ENCODE assay signal across 24 mouse cellular contexts in the genomic region with DNA sequence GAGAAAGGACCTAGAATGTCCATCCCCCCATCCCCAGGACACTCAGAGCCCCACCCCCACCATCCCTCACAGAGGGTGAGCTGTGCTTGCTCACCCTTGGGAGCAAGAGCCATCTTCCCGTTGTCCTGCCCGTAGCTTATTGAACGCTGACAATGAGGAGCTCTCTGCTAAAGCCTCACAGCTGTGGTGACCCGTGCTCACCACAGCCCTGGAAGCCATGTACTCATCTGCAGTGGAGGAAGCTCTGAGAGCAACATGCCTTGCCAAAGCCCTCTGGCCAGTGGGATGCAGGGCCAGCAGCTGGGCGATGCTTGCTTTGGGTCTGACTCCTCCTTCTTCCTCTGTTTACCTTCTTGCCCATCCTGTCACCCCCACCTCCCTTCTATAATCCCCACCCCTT. TPM values are rescaled to one million over a fixed set of nuclear protein-coding genes. Genes with fewer than 3 reads are reported as not detected.
"Had no signal": no experiment of that assay in that cellular context is flagged by ENCODE, and none has a peak within 500 bp of the region (broad histone marks: within the 10 kb centered on the region; RNA-seq: fewer than 3 reads in every experiment).

No protein-coding gene starts in this region.

- H3K27ac ChIP-seq: gastrocnemius, adult 2 months; heart, adult 2 months; heart, embryonic 10.5 days; hindbrain, embryonic 13.5 days; intestine, embryonic 15.5 days; layer of hippocampus, adult 2 months; left cerebral cortex, adult 2 months; limb, embryonic 10.5 days; limb, embryonic 12.5 days had no signal

- H3K4me3 ChIP-seq: gastrocnemius, adult 2 months; heart, adult 2 months; heart, embryonic 10.5 days; heart, embryonic 12.5 days; hindbrain, embryonic 13.5 days; intestine, embryonic 15.5 days; layer of hippocampus, adult 2 months; left cerebral cortex, adult 2 months; limb, embryonic 10.5 days; limb, embryonic 12.5 days had no signal

- H3K27me3 ChIP-seq: heart, embryonic 12.5 days; hindbrain, embryonic 13.5 days; intestine, embryonic 15.5 days; limb, embryonic 12.5 days had no signal

- ATAC-seq: hindbrain, embryonic 16.5 days; inflammation-experienced regulatory T-cells, adult 6 months; intestine, embryonic 15.5 days; intestine, postnatal 0 days had no signal

- DNase-seq: gastrocnemius, adult 2 months; gastrocnemius, postnatal 10 days; gastrocnemius, postnatal 25 days; heart, adult 2 months; heart, postnatal 10 days; heart, postnatal 4 days; kidney, adult 18-20 months; kidney, adult 8-10 months; kidney, postnatal 10 days; kidney, postnatal 25 days; kidney, postnatal 4 days; liver had no signal

- H3K4me1 ChIP-seq: intestine, embryonic 15.5 days; limb, embryonic 10.5 days; limb, embryonic 12.5 days had no signal

- H3K36me3 ChIP-seq: heart, embryonic 10.5 days; heart, embryonic 12.5 days; hindbrain, embryonic 13.5 days; intestine, embryonic 15.5 days; limb, embryonic 10.5 days; limb, embryonic 12.5 days had no signal

- H3K9me3 ChIP-seq: heart, embryonic 10.5 days; heart, embryonic 12.5 days; hindbrain, embryonic 13.5 days; intestine, embryonic 15.5 days; limb, embryonic 10.5 days; limb, embryonic 12.5 days had no signal

- H3K9ac ChIP-seq: heart, embryonic 12.5 days; hindbrain, embryonic 13.5 days; intestine, embryonic 15.5 days; limb, embryonic 12.5 days had no signal

- H3K4me2 ChIP-seq: heart, embryonic 12.5 days; hindbrain, embryonic 13.5 days; intestine, embryonic 15.5 days; limb, embryonic 12.5 days; liver, embryonic 11.5 days had no signal

RNA-seq across cellular contexts. Expression of a gene that starts 53.8 kb away (rescaled TPM):
- polyA plus RNA-seq: inflammation-experienced regulatory T-cells, adult 6 months had no signal
